Mouse (Mus musculus) CH12.LX (cell line): Measurements from ENCODE around the gene Traip. TPM values are rescaled to one million over a fixed set of nuclear protein-coding genes. Genes with fewer than 3 reads are reported as not detected.

Experiments used
- DNase-seq: peaks from one replicate; pipeline ENCODE4 v3.0.0-alpha.2; 2013; ENCODE audit errors: extremely low read depth
- H3K27ac ChIP-seq: 2 replicates; pipeline ENCODE4 v1.5.1; 2012; ENCODE audit warnings: low read depth, mild to moderate bottlenecking, control low read depth, moderate library complexity; ENCODE audit not compliant: insufficient read depth
- H3K27me3 ChIP-seq: replicated peaks from 2 replicates; pipeline ENCODE3; 2012; ENCODE audit warnings: inconsistent platforms
- H3K36me3 ChIP-seq, 2 experiments: replicated peaks in 1 of 2; 2 replicates each; pipeline versions ENCODE3 to v1.6.1; 2012; ENCODE audit warnings: inconsistent platforms in 1 of 2, low read length in 1 of 2, mild to moderate bottlenecking in 1 of 2, mixed read lengths in 1 of 2, moderate library complexity in 1 of 2; ENCODE audit not compliant: control insufficient read depth in 1 of 2, insufficient read depth in 1 of 2
- H3K4me1 ChIP-seq, 2 experiments: 2 replicates each; pipeline ENCODE4 v1.6.1; 2012; ENCODE audit warnings: inconsistent platforms in 1 of 2, moderate library complexity in 1 of 2; ENCODE audit not compliant: insufficient read depth in 2 of 2, control insufficient read depth in 1 of 2
- H3K4me2 ChIP-seq: 2 replicates; pipeline ENCODE4 v1.6.1; 2012; ENCODE audit warnings: low read depth, mild to moderate bottlenecking, control low read depth; ENCODE audit not compliant: poor library complexity, insufficient read depth, severe bottlenecking
- H3K4me3 ChIP-seq, 3 experiments: fragments of 150-350 bp in 1 of 3; sonication (generic) in 1 of 3; replicated peaks in 1 of 3; 2 replicates each; pipeline versions ENCODE3 to v1.5.1; 2011 to 2012; ENCODE audit warnings: low read depth in 2 of 3, low read length in 2 of 3, mild to moderate bottlenecking in 2 of 3, moderate library complexity in 2 of 3, control low read depth in 1 of 3, improper control_type of control experiment in 1 of 3, inconsistent platforms in 1 of 3, mixed read lengths in 1 of 3; ENCODE audit not compliant: poor library complexity in 1 of 3
- H3K79me2 ChIP-seq: replicated peaks from 2 replicates; pipeline ENCODE4 v1.6.1; 2012; ENCODE audit warnings: mild to moderate bottlenecking, moderate library complexity; ENCODE audit not compliant: control insufficient read depth, poor library complexity, insufficient read depth, severe bottlenecking; ENCODE audit errors: extremely low read depth
- H3K9ac ChIP-seq: 2 replicates; pipeline ENCODE4 v1.6.1; 2012; ENCODE audit warnings: low read depth, mild to moderate bottlenecking, control low read depth, moderate library complexity; ENCODE audit not compliant: insufficient read depth
- H3K9me3 ChIP-seq: replicated peaks from 2 replicates; pipeline ENCODE3; 2012; ENCODE audit warnings: low read length, inconsistent platforms, mixed read lengths
- BHLHE40 ChIP-seq: IDR thresholded peaks from 2 replicates; pipeline ENCODE4 v1.6.1; 2011; ENCODE audit warnings: mild to moderate bottlenecking, low read depth, low read length, improper control_type of control experiment
- CHD2 ChIP-seq: IDR thresholded peaks from 2 replicates; pipeline ENCODE4 v1.6.1; 2011; ENCODE audit warnings: low read length, improper control_type of control experiment
- EP300 ChIP-seq: IDR thresholded peaks from 2 replicates; pipeline ENCODE4 v1.6.1; 2011; ENCODE audit warnings: low read length, improper control_type of control experiment
- ETS1 ChIP-seq: conservative IDR thresholded peaks from 2 replicates; pipeline ENCODE4 v1.6.1; 2012; ENCODE audit warnings: low read depth, mild to moderate bottlenecking, inconsistent platforms, low read length, improper control_type of control experiment, moderate library complexity
- JUN ChIP-seq: IDR thresholded peaks from 2 replicates; pipeline ENCODE4 v1.6.1; 2011; ENCODE audit warnings: low read depth, mild to moderate bottlenecking, low read length, improper control_type of control experiment, moderate library complexity; ENCODE audit not compliant: insufficient read depth
- MAX ChIP-seq: IDR thresholded peaks from 2 replicates; pipeline ENCODE4 v1.6.1; 2011; ENCODE audit warnings: low read length, improper control_type of control experiment
- MAZ ChIP-seq: IDR thresholded peaks from 2 replicates; pipeline ENCODE4 v1.6.1; 2012; ENCODE audit warnings: low read depth, mild to moderate bottlenecking, inconsistent platforms, low read length, improper control_type of control experiment, moderate library complexity
- MXI1 ChIP-seq: IDR thresholded peaks from 2 replicates; pipeline ENCODE4 v1.6.1; 2011; ENCODE audit warnings: mild to moderate bottlenecking, low read depth, low read length, improper control_type of control experiment
- MYC ChIP-seq: IDR thresholded peaks from 2 replicates; pipeline ENCODE4 v1.6.1; 2011; ENCODE audit warnings: low read depth, mild to moderate bottlenecking, improper control_type of control experiment, low read length
- PAX5 ChIP-seq: IDR thresholded peaks from 2 replicates; pipeline ENCODE4 v1.6.1; 2012; ENCODE audit warnings: low read length, inconsistent platforms, mixed read lengths
- POLR2A ChIP-seq: IDR thresholded peaks from 2 replicates; pipeline ENCODE4 v1.6.1; 2011; ENCODE audit warnings: low read depth, mild to moderate bottlenecking, improper control_type of control experiment, low read length
- RAD21 ChIP-seq: IDR thresholded peaks from 2 replicates; pipeline ENCODE4 v1.6.1; 2011; ENCODE audit warnings: low read depth, mild to moderate bottlenecking, low read length, improper control_type of control experiment, moderate library complexity
- RCOR1 ChIP-seq: conservative IDR thresholded peaks from 2 replicates; pipeline ENCODE4 v1.6.1; 2012; ENCODE audit warnings: low read depth, mild to moderate bottlenecking, inconsistent platforms, low read length, improper control_type of control experiment
- SIN3A ChIP-seq: IDR thresholded peaks from 2 replicates; pipeline ENCODE4 v1.6.1; 2012; ENCODE audit warnings: low read length, improper control_type of control experiment, inconsistent platforms
- TBP ChIP-seq: conservative IDR thresholded peaks from 2 replicates; pipeline ENCODE4 v1.6.1; 2011; ENCODE audit warnings: low read depth, low read length, improper control_type of control experiment
- TCF12 ChIP-seq: IDR thresholded peaks from 2 replicates; pipeline ENCODE4 v1.6.1; 2014; ENCODE audit warnings: low read depth, mild to moderate bottlenecking, inconsistent platforms, low read length, improper control_type of control experiment
- UBTF ChIP-seq: IDR thresholded peaks from 2 replicates; pipeline ENCODE4 v1.6.1; 2012; ENCODE audit warnings: low read depth, mild to moderate bottlenecking, inconsistent platforms, low read length, improper control_type of control experiment, moderate library complexity
- USF1 ChIP-seq: IDR thresholded peaks from 2 replicates; pipeline ENCODE4 v1.6.1; 2014; ENCODE audit warnings: low read depth, mild to moderate bottlenecking, inconsistent platforms, low read length, improper control_type of control experiment
- ZKSCAN1 ChIP-seq: IDR thresholded peaks from 2 replicates; pipeline ENCODE4 v1.6.1; 2012; ENCODE audit warnings: low read depth, inconsistent platforms, low read length, improper control_type of control experiment, borderline replicate concordance
- ZMIZ1 ChIP-seq: IDR thresholded peaks from 2 replicates; pipeline ENCODE4 v1.6.1; 2012; ENCODE audit warnings: low read depth, mild to moderate bottlenecking, inconsistent platforms, low read length, improper control_type of control experiment
- dilution Hi-C: fragments of 300-500 bp; cut with MboI; formaldehyde crosslinking; loops from 2 replicates; pipeline ENCODE4 v1.14.3; 2020; ENCODE audit warnings: low sequenced_read_pairs; ENCODE audit not compliant: extremely low pct_unique_long_range_greater_than_20kb, extremely low pct_ligation_motif_present
- in situ Hi-C: fragments of 300-500 bp; cut with MboI; formaldehyde crosslinking; loops from 3 replicates; pipeline ENCODE4 v1.14.3; 2019; ENCODE audit warnings: low sequenced_read_pairs, low pct_ligation_motif_present, low pct_unique_long_range_greater_than_20kb, mixed read lengths
- polyA plus RNA-seq: library from polyadenylated mRNA; unstranded; fragments of >175 nt; gene quantifications from 2 replicates; pipeline ENCODE4 v1.2.1, GENCODE M21; 2012; ENCODE audit warnings: low read depth; ENCODE audit not compliant: insufficient read length
- total RNA-seq, 2 experiments: library from RNA; depleted of rRNA; stranded (reverse); fragments of 300-350 nt in 1 of 2; fragments of >200 nt in 1 of 2; gene quantifications; 2 replicates each; pipeline ENCODE4 v1.2.3; 2012 to 2014

Gene Traip
- total and polyA plus RNA-seq, 3 experiments = 21.6 to 33.0 (median 25.6) TPM

GRCm38 (mm10) chr9:107923956-107924355 lies 26.0 kb upstream of the Traip start:
- TF ChIP-seq MAZ = no peak
- in situ Hi-C loops (no loop called here), dilution Hi-C loops (no loop called here)
- DNase-seq = peak; percentile 19
- Histone ChIP-seq H3K27me3 (peaks cover 71% of the 10 kb centered on the region), H3K79me2 (no peaks in the 10 kb centered on the region), H3K4me2 (no peak overlapping the region), H3K4me1 (peaks cover 6 to 12% of the 10 kb centered on the region in 2 experiments), H3K9me3 (no peaks in the 10 kb centered on the region), H3K4me3 (no peak overlapping the region), H3K9ac (no peak overlapping the region), H3K27ac (no peak overlapping the region), H3K36me3 (no peaks in the 10 kb centered on the region)

- Histone ChIP-seq H3K9me3 (no peaks in the 10 kb centered on the region), H3K9ac (no peak overlapping the region), H3K4me2 (no peak overlapping the region), H3K27me3 (peaks cover 76% of the 10 kb centered on the region), H3K79me2 (no peaks in the 10 kb centered on the region), H3K27ac (no peak overlapping the region), H3K36me3 (no peaks in the 10 kb centered on the region), H3K4me3 (no peak overlapping the region), H3K4me1 (peaks cover 6 to 12% of the 10 kb centered on the region in 2 experiments)
- no peak for TF ChIP-seq MAZ
- TF ChIP-seq EP300 = no peak
- no peak for TF ChIP-seq SIN3A
- TF ChIP-seq RAD21 = no peak
- no peak for TF ChIP-seq UBTF
- no peak for TF ChIP-seq PAX5
- no peak for TF ChIP-seq CHD2
- no peak for TF ChIP-seq MXI1
- TF ChIP-seq JUN = no peak
- no peak for TF ChIP-seq ZKSCAN1
- no peak for TF ChIP-seq USF1
- TF ChIP-seq BHLHE40 = no peak
- no peak for TF ChIP-seq MAX
- no peak for TF ChIP-seq TCF12
- no peak for TF ChIP-seq POLR2A
- no peak for TF ChIP-seq TBP
- TF ChIP-seq MYC = no peak
- no peak for TF ChIP-seq ZMIZ1
- TF ChIP-seq ETS1 = no peak
- no peak for TF ChIP-seq RCOR1
- in situ Hi-C loops (no loop called here), dilution Hi-C loops (no loop called here)
- no peak for DNase-seq
These were observed 24.7 kb upstream of the Traip start for GRCm38 (mm10) chr9:107925251-107925650.
